Mouse (Mus musculus) heart, postnatal 10 days (tissue): Measurements from ENCODE around the gene Atp6v0d1. TPM values are rescaled to one million over a fixed set of nuclear protein-coding genes. Genes with fewer than 3 reads are reported as not detected.

Source experiments
- DNase-seq, 2 experiments: peaks; one replicate each; pipeline ENCODE4 v3.0.0; 2021
- intact Hi-C: fragments of 180-260 bp; cut with DNase I; formaldehyde crosslinking; loops from one replicate; pipeline ENCODE4 v1.15.1; 2025
- total RNA-seq, 2 experiments: library from RNA; stranded (reverse); gene quantifications; 2 replicates each; pipeline ENCODE4 v1.2.3; 2021

The Atp6v0d1 gene
- total RNA-seq, 2 experiments from 2014 or later = 60.1 to 64.0 TPM

DNA sequence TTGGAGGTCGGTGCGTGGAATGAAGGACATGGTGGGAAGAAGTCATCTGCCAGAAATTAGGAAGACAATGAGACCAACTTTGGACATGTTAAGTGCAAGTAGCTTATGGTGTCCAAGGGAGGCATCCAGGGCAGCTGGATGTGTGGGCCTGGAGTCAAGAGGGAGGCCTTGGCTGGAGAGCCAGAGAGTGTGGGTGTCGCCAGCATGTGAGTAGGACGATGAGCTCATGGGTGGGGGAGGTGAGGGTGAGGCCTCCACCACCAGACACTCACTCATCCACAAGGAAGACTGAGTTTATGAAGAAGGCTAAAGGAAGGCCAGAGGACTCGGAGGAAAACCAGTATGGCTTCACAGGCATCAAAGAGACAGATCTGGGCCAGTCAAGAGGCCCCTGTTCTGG lies 51.2 kb downstream of the Atp6v0d1 start:
- intact Hi-C loops = no loop called here
- peak; percentile 70 to 76 for DNase-seq

DNA sequence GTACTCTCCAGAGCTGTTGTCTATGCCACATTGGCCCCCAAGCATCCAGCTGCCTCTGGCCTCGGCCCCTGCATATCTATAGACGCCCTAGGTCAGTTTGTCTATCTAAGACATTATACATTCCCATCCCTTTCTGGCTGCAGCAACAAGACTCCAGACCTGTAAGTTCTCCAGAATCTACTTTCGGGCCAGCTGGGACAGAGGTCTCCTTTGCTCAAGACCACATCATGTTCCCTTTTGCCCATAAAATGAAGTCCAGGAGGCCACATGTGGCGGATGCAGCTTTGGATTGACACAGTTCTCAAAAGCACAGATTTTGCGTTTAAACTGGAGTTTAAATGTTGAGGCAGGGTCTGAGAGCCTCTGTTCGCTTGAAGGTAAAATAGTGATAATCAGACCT lies 51.7 kb downstream of the Atp6v0d1 start:
- intact Hi-C loops = no loop called here
- DNase-seq = no peak

DNA sequence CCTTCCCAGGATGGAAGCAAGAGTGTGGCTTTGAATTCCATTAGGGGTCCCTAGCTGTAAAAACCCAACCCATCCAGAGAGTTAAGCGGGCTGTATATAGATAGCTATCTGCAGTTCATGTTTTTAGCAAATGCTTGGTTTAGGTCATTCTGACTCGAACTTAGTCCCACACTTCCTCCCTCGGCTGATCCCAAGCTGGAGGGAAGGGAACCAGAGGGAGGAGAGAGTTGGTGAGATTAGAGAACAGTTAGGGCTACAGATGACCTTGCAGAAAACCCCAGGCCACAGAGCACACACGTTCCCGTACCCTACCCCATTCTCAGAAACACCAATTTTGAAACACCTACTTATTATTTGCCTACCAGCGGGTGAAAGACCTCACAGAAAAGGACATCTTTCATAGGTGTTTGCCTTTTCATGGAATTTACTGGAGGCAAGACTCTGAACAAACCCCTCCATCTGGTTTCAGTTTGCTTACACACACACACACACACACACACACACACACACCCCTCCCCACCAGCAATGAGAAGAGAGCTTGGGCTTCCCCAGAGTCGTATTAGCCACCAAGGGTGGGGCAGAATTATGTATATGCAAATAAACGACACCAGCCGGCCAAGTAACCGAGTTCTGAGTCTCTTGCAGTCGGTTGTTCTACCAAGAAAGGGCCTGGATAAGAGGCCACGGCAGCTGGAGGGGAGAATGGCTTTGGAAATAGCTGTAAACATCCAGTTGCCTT lies 55.7 kb downstream of the Atp6v0d1 start:
- no peak for DNase-seq
- intact Hi-C loops = no loop called here

DNA sequence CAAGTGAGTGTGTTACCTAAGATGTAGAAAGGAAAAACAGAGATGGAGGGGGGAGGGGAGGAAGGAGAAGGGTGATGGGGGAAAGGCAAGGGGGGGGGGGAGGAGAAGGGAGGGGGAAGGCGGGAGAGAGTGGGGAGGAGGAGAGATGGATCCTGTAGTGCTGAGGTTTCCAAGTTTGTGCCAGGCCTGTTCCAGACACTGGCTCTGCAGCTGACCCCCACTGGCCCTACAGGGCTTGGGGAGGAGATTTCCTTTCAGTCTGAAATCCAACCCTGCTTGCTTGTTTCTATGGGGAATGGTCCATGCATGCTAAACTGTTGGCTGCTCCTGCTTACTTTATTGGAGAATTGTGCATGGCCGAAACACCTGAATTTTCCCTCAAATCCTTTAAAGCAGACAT lies 57.1 kb downstream of the Atp6v0d1 start:
- intact Hi-C loops = no loop called here
- no peak for DNase-seq

DNA sequence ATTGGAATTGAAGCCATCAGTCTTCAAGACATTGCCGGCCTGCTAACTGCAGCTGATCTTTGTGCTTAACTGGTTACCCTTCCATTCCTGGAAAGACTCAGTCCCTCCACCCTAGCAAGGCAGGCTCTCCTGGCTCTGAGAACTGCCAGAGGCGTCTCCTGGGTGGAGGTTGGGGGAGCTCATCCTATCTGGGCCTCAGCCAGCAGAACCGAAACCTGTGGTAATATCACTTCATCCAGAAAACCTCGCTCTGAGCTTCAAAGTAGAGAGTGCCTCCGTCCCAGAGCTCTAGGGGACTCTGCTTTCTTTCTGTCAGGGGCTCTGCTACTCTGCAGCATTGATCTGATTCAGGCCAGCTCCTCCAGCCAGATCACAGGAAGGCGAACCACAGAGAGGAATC lies 58.9 kb downstream of the Atp6v0d1 start:
- no peak for DNase-seq
- intact Hi-C loops = no loop called here

DNA sequence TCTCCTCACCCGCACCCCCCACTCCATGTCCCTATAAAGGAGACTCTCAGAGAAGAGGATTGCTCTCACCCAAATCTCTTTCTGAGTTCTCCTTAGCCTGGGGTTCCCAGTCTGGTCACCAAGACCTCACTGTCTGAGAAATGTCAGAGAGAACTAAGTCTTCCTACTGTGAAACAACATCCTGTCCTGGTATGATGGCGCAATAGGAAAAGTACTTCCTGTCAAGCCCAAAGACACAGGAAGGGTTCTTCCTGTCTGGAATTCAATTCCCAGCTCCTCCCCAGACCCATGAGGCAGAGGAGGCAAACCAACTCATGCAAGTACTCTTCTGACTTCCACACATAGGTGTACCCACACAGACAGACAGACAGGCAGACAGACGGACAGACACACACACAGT lies 61.2 kb downstream of the Atp6v0d1 start:
- intact Hi-C loops = no loop called here
- DNase-seq = no peak

DNA sequence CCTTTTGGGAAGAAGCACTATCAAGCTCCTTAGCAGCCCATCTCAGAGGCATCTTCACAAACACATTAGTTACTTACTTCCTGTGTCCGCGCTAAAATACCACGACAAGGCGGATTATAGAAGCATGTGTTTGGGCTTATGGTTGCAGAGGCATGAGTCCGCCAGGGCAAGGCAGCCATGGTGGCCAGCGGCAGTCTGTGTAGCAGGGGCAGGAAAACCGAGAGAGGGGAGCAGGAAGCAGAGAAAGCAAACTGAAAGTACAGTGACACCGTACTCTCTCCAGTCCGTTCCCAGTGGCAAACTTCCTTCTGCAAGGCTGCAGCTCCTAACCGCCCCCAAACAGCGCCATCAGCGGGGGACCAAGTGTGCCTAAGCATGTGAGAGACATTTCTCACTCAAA lies 66.1 kb downstream of the Atp6v0d1 start:
- intact Hi-C loops = no loop called here
- no peak for DNase-seq

DNA sequence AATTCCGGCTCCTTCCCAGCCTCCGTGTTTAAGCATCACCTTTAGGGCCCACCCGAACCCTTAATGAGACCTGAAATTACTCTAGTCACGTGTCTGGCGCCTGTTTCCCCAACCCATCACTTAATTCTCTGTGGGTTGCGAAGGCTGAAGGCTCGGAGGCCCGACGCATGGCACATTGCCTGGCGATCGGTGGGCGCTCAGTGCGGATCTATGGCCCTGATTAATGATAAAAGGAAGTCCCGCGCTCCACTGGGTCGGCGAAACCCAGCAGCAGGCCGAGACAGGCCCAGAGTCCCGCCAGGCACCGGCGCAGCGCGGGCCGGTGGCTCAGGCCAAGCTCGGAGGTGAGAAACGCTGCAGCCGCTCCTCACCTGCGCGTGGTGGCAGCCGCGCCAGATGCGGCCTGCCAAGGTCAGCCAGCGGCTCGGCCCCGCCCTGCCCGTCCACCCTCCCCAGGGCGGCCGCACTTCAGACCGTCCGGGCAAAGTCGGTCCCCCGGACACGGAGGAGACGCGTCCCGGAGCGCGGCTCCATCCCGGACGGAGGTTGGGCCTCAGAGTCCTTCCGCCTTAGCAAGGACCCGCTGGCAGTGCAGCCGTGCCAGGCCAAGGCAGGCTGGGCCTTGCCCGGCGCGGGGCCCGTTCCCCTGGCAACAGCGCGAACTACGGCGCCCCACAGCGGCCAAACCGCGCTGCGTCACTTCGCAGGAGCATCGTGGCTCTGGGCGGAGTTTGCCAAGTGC lies 69.2 kb downstream of the Atp6v0d1 start, which contains the start of gene Zdhhc1:
TSS of gene Zdhhc1 (minus strand) at position 464 of the 742 bp plus-strand sequence.
- intact Hi-C loops = no loop called here
- peak; percentile 92 to 93 for DNase-seq

DNA sequence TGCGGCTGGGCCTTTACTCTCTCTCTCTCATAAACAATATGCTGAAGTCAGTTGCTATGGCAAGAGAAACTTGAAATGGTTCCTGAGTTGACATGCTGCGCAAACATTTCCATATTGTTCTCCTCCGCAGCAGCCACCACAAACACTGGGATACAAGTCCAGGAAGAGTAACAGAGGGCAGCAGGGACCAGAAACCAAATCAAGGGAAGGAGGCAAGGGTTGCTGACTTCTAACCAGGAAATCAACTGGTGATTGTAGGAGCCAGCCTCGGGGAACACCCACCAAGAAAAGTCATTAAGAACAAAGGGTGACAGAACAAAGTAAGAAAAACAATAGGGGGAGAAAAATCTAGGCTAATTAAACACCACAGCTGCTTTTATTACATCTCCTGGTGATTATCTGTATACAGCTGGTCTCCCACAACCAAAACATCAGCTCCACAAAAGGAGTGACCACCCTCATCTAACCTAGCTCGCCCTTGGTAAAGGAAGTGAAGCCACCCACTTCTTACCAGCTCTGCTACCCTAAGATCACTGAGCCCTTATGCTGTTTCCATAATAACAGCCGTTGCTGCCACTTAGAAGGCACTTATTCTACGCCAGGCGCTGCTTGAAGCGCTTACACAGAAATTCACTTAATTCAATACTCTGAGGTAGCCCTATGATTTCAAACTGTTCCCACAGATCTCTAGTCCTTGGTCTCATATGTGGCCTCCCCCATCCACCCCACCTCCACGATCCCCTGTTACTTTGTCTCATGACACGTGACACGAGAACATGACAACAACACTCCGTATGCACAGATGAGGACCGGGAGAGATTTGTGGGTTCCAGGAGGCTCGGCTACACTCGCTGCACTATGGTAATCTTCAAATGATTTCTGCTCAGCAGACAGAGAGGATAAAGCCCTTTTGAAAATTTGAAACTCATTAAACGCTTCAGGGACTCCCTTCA lies 70.2 kb downstream of the Atp6v0d1 start:
- intact Hi-C loops = no loop called here
- peak in 1 of 2 experiments; percentile 23 for DNase-seq

DNA sequence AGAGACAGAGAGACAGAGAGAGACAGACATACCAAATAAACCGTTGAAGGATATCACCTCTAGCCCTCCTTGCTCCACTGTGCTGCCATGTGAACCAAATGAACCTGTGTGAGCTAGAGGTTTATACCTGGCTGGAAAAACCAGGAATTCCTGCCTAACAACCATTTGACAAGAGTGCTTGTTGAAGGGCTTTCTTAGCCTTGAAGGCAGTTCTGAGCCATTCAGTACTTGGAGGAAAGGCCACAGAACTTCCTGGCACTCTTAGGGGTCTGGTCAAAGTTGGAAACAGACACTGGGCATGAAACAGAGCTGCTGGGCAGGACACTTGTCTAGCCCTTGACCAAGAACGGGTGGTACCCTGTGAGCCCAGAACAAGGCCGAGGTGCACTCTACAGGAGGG lies 71.3 kb downstream of the Atp6v0d1 start:
- intact Hi-C loops = no loop called here
- no peak for DNase-seq

DNA sequence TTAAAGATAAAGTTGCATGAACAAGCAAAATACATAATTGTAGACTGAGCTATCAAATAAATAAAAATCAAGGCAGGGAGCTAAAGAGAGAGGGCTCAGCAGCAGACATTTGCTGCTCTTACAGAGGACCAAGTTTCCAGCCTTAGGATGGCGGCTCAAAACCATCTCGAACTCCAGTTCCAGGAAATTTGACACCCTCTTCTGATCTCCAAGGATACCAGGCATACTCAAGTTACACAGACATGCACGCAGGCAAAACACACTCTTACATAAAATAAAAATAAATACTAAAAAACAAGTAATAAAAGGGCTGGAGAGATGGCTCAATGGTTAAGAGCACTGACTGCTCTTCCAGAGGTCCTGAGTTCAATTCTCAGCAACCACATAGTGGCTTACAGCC lies 72.4 kb downstream of the Atp6v0d1 start:
- DNase-seq = no peak
- intact Hi-C loops = no loop called here

DNA sequence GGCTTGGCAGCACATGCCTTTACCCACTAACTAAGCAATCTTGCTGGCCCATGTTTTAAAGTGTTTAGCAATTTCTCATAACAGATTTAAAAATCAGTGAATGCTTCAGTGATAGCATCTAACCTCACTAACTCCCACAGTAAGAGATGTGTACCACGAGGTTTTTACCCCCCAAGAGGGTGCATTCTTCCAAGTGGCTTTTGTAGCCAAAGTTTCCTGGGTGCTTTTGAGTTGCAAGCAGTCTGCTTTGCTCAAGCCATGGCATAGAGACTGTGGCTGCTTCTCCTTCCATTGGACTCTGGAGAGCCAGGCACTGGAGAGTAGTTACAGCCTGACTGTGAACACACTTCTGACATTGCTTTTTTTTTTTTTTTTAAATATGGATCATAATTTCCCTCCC lies 76.6 kb downstream of the Atp6v0d1 start:
- no peak for DNase-seq
- intact Hi-C loops = no loop called here

DNA sequence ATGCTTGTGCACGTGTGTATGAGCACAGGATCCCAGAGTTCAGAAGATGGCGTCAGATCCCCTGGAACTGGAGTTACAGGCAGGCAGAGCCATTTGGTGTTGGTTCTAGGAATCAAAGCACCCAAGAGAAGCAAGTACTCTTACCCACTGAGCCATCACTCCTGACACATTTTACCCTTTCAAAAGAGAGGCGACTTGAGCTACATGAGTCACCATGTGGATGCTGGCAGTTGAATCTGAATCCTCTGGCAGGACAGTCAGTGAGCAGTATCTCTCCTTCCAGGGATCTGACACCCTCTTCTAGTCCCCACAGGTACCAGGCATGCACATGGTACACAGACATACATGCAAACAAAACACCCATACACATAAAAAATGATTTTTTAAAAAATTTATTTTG lies 77.8 kb downstream of the Atp6v0d1 start:
- intact Hi-C loops = no loop called here
- DNase-seq = no peak

DNA sequence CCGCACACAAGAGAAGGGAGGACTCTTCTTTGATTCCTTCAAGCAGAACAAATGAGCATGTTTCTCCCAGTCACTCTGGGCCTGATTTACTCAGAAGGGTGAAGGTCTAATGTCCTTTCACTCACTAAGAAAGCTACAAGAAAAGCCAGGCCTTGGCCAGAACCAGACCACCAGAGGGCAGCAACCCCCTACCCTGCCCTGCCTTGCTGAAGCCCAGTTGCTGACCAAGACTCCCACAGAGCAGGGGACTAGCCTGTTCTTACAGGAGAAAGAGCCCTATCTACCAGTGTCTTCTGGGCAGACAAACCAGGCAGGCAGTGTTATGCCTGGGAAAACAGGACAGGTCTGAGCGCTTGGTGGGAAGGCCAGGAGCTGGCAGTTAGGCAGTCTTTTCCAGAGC lies 81.5 kb downstream of the Atp6v0d1 start:
- DNase-seq = peak; percentile 79 to 80
- intact Hi-C loops = loop anchor here (1.0 to 2.0 kb wide), 2 partner anchors 32 to 70 kb away; no protein-coding TSS in a partner anchor

DNA sequence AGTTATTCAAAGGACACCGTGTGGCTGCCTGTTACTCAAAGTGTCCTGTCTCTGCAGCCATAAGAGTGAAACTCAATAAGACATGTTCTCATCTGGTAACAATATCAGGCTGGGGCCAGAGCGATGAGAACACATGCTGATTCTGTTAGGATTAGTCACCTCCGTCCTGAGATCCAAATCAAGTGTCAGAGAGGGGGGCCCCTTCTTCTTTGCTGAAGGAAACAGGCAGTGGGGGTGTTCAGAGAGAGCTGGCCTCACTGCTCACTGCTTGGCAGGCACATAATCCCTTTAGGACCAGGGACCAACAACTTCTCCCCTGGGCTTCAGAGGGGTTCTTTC lies 81.8 kb downstream of the Atp6v0d1 start:
- peak in 1 of 2 experiments; percentile 16 for DNase-seq
- intact Hi-C loops = loop anchor here (1.0 to 2.0 kb wide), 2 partner anchors 33 to 70 kb away; no protein-coding TSS in a partner anchor

DNA sequence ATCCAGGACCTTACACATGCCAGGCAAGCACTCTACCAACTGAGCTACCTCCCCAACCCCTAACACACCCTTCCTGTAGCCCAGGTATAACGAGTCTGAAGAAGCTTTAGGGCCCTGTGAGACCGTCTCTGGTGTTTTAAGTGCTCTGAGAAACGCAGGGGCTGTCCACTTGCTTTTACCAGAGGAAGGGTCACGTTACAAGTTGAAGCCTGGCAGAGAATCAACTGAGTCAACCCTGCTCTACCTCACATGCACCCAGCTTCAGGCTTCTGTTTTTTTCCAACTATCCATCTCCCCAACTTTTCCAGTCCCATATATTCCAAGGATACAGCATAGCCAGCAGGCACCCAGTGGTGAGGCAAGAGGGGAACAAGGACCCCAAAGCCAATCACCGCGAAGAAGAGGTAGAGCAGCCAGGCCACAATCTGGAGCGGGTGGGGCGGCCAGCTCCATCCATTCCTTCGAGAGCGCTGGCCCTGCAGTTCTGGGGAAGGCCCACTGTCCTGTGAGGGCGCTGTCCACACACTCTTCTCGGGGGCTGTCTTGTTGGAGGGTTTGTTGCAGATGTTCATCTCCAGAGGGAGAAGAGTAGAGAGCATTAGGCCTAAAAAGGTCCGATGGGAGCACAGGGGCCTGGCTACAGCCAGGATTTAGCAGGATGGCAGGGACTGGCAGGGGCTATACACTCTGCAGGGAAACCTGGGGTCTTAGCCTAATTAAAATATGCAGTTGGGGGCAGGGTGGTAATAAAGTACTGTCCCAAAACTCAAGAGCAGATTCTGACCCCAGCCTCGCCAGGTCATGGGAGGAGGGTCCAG lies 82.4 kb downstream of the Atp6v0d1 start:
- intact Hi-C loops = loop anchor here (1.0 to 2.0 kb wide), 3 partner anchors 33 to 71 kb away; no protein-coding TSS in a partner anchor
- peak; percentile 82 for DNase-seq

DNA sequence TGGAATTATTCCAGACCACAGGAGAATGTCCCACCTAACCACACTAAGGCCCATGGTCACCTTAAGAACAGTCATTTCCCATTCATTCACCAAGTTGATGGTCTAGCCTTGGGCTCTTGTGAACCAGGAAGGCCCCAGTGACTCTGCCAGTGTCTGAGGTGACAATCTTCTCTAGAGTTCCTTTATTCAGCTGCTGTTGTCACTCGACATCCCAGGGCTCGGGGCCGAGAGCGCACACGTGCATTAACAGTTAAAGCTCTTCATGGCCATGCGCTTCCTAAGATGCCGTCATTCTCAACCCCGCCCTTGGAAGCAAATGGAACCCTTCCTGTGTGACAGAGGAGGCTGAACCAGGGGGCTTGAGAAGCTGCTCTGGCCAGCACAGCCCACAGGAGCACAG lies 83.7 kb downstream of the Atp6v0d1 start:
- intact Hi-C loops = no loop called here
- DNase-seq = no peak

DNA sequence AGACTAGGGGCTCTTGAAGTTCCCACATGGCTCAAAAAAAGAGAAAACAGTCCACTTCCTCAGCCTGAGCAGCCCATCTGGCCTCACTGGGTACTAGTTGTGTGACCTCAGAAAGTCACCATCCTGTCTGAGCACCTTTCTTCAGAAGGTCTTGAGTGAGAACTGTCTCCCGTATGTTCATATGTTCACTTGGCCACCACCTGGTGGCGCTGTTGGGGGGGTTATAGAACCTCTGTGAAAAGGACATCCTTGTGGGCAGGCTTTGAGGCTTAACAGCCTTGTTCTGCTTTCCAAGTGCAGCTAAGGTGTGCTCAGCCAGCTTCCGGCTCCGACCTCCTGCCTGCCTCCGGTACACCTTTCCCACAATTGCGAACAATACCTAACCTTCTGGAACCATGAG lies 84.4 kb downstream of the Atp6v0d1 start:
- DNase-seq = peak in 1 of 2 experiments; percentile 58
- intact Hi-C loops = no loop called here

DNA sequence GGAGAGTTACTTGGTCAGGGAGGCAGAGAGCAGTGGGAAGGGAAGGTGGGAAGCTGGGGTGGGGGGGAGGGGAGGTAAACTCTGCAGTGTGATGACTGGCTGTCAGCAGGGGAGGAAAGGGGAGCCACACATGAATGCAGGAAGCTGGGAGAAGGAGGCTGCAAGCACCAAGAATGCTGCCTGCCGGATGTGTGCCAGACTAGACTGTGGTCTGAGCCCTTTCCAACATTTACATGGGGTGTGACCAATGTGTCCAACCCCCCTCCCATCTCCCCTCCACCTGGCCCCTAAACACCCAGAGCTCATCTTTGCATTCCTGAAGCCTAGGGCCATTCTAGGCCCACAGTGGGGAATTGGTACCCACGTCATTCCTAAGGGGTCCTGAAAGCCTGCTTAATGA lies 84.8 kb downstream of the Atp6v0d1 start:
- intact Hi-C loops = no loop called here
- no peak for DNase-seq

DNA sequence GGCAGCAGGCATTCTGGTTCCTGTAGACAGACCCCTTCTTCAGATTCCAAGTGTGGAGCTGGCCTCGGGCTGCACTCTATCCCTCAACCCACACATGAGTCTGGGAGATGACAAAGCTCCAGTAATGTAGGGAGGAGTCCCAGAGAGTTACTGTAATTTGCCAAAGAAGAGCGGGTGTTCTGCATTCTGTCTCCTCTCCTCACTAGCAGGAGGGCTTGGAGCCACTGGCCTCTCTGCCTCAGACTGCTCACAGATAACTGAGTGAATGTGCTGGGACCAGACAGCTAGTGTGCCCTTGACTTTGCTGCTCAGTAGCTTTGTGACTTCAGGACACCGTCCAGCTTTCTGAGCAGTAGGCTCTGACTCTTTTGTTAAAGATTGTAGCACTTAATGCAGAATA lies 88.1 kb downstream of the Atp6v0d1 start:
- intact Hi-C loops = loop anchor here (1.0 to 5.0 kb wide), 2 partner anchors 65 to 118 kb away; partner anchors contain the start of genes Kctd19 and Lrrc36
- peak; percentile 53 to 65 for DNase-seq
